Mouse (Mus musculus) bone marrow, adult 2 months (tissue): ENCODE data around the gene Faap100.

ENCODE experiments used
- CTCF ChIP-seq: fragments of 200-500 bp; IDR thresholded peaks from 2 replicates; pipeline ENCODE4 v1.5.1; 2011; ENCODE audit warnings: low read length, control low read depth; ENCODE audit not compliant: control insufficient read depth, insufficient read depth
- POLR2A ChIP-seq: fragments of 200-500 bp; IDR thresholded peaks from 2 replicates; pipeline ENCODE4 v1.6.1; 2011; ENCODE audit warnings: low read depth, mild to moderate bottlenecking, control low read depth, low read length, borderline replicate concordance; ENCODE audit not compliant: control insufficient read depth

DNA sequence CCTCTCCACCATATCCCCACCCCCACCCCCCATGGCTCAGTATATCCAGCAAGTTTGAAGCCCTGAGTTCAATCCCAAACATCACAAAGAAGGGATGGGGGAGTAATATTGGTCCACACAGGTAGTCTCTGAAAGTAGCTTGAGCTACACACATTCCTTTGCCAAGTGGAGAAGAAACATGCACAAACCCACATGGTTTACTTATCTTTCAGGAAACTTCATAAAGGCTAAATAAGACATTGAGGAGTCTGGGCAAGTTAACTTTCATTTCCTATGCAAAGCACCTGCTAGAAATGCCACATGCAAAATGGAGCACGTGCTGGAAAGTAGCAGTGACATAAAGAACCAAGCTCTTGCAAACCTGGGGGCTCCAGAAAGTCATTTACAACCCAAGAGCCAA lies 27.9 kb upstream of the Faap100 start:
- TF ChIP-seq CTCF (no peak), POLR2A (no peak)
